Mouse (Mus musculus) megakaryocyte, embryonic 14.5 days (primary cell): Measurements from ENCODE around the gene Pmpca.

ENCODE experiments used
- FLI1 ChIP-seq: IDR thresholded peaks from 2 replicates; pipeline ENCODE4 v1.6.1; 2012; ENCODE audit warnings: low read length, inconsistent platforms, mixed read lengths
- GATA1 ChIP-seq: IDR thresholded peaks from 3 replicates; pipeline ENCODE4 v1.6.1; 2012; ENCODE audit warnings: mixed read lengths, low read length, inconsistent platforms, borderline replicate concordance

- TF ChIP-seq GATA1 (no peak), FLI1 (no peak)
Measured at GRCm38 (mm10) chr2:26357484-26357883, 31.7 kb upstream of the Pmpca start.
